Mouse (Mus musculus) Muller cell, postnatal 12 days (primary cell): ENCODE data around the gene Tm2d1.

Source experiments
- DNase-seq: peaks from one replicate; pipeline ENCODE4 v3.0.0-alpha.2; 2015; ENCODE audit errors: inconsistent ontology term

Tm2d1 gene

GRCm38 (mm10) chr4:98322223-98322622 lies 60.9 kb downstream of the Tm2d1 start:
- DNase-seq: peak; percentile 89

DNA sequence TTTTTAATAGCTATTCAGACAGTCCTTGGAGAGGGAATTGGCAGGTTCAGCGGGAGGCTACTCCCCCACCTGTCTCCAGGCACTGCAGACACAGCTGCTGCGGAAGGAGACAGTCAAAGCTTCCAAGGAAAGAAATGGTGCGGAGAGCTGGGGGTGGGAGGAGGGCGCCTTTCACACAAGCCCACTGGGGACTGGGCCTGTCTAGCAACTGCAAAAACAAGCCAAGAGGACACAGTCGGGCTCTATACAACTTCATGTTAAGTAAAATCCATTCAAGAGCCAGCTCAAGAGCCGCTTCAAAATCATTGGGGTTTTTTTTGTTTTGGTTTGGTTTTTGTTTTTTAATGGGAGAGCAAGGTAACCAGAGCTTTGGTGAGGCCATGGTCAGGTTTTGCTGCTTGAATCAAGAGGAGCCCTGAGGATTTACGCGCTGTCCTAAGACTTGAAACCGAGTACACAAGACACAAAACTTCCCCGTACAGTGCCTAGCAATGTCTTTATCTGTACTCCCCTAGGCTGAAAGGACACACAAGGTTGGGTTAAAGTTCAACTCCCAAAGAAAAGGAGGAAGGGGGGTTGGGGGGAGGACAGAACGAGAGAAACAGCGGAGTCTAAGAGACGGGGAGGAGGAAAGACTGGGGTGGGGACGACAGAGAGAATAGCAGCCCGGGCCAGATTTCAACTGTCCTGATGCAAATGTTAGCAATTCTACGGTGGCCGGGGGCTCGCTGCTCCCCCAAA lies 61.6 kb downstream of the Tm2d1 start:
- DNase-seq: peak; percentile 58

GRCm38 (mm10) chr4:98318769-98319168 lies 64.3 kb downstream of the Tm2d1 start:
- DNase-seq: no peak

DNA sequence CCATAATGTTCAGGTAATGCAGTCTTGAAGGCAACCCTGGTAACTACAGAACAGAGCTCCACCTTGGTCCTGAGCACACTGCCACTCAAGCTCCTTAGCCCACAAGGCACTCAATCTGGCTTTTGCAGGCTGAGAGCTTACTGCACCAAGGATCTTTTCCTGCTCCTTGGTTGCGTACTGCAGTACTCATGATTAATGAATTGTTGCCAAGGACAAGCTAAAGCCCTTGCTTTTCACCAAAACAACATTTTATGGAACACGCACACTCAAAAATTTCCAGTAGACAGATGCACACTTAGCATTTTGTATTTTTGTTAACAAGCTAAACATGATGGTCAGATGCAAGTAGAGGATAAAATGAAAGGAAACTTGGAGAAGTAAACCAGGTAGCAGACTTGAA lies 66.0 kb downstream of the Tm2d1 start:
- no peak for DNase-seq
